Mouse (Mus musculus) erythroblast, embryonic 14.5 days (primary cell): ENCODE data around the gene Nol10.

Experiments used
- GATA1 ChIP-seq: IDR thresholded peaks from 2 replicates; pipeline ENCODE4 v1.6.1; 2012; ENCODE audit warnings: low read length, inconsistent platforms, mixed read lengths
- TAL1 ChIP-seq: IDR thresholded peaks from 3 replicates; pipeline ENCODE4 v1.6.1; 2012; ENCODE audit warnings: low read length, inconsistent platforms, mixed read lengths

GRCm38 (mm10) chr12:17469869-17470268 lies 121.6 kb downstream of the Nol10 start:
- TF ChIP-seq GATA1 (no peak), TAL1 (no peak)
